Mouse (Mus musculus) erythroid progenitor cell, adult 5-6 weeks (primary cell): ENCODE data around the gene Zscan5b. TPM values are rescaled to one million over a fixed set of nuclear protein-coding genes. Genes with fewer than 3 reads are reported as not detected.
A peak's percentile ranks its signal among the peaks of the same experiment; 100 is the strongest.
"Not testable (repeated sequence)": the region's sequence is repeated elsewhere in the genome, so short reads cannot be mapped to it uniquely, and the experiment has no call there.

ENCODE experiments used
- ATAC-seq: replicated peaks from 2 replicates; pipeline ENCODE4 v1.8.0; 2016; ENCODE audit warnings: moderate number of reproducible peaks, mild to moderate bottlenecking, moderate TSS enrichment, inconsistent platforms; ENCODE audit not compliant: poor library complexity, low FRiP score, severe bottlenecking
- total RNA-seq, 2 experiments: library from RNA; stranded (forward) in 1 of 2; stranded (reverse) in 1 of 2; fragments of 150-400 nt in 1 of 2; fragments of 186-747, 209-891 nt in 1 of 2; gene quantifications; 2 replicates each; pipeline versions ENCODE4 v1.2.3 to v1.2.4; 2015 to 2017; ENCODE audit warnings: low replicate concordance in 2 of 2

Gene Zscan5b
- total RNA-seq (2015; ENCODE audit: low replicate concordance), result not detected in 2 replicates
- total RNA-seq (2017; ENCODE audit: low replicate concordance), result not detected in 2 replicates

GRCm38 (mm10) chr7:6221978-6222377, at the start of gene Zscan5b:
TSS of gene Zscan5b (plus strand) at chr7:6222278.
- no peak for ATAC-seq

GRCm38 (mm10) chr7:6172674-6173244, 49.3 kb upstream of the Zscan5b start:
- no peak for ATAC-seq

- ATAC-seq, result no peak
Observed at GRCm38 (mm10) chr7:6173872-6174271, 48.2 kb upstream of the Zscan5b start.

GRCm38 (mm10) chr7:6174365-6174987, 47.6 kb upstream of the Zscan5b start:
- ATAC-seq, result not testable (repeated sequence)

GRCm38 (mm10) chr7:6179013-6179412, 43.1 kb upstream of the Zscan5b start:
- ATAC-seq, result no peak

GRCm38 (mm10) chr7:6182882-6183281, 39.2 kb upstream of the Zscan5b start:
- no peak for ATAC-seq

GRCm38 (mm10) chr7:6183802-6184201, 38.3 kb upstream of the Zscan5b start:
- no peak for ATAC-seq

- ATAC-seq, result no peak
Observed at GRCm38 (mm10) chr7:6184521-6184920, 37.6 kb upstream of the Zscan5b start.

- no peak for ATAC-seq
Observed at GRCm38 (mm10) chr7:6185391-6185790, 36.7 kb upstream of the Zscan5b start.

GRCm38 (mm10) chr7:6186176-6186575, 35.9 kb upstream of the Zscan5b start:
- no peak for ATAC-seq

GRCm38 (mm10) chr7:6186756-6187155, 35.3 kb upstream of the Zscan5b start:
- ATAC-seq, result no peak

- ATAC-seq, result no peak
Observed at GRCm38 (mm10) chr7:6189542-6189941, 32.5 kb upstream of the Zscan5b start.

GRCm38 (mm10) chr7:6191376-6191775, 30.7 kb upstream of the Zscan5b start:
- ATAC-seq, result no peak

- ATAC-seq, result no peak
Observed at GRCm38 (mm10) chr7:6194129-6194528, 27.9 kb upstream of the Zscan5b start.

GRCm38 (mm10) chr7:6195777-6196176, 26.3 kb upstream of the Zscan5b start:
- ATAC-seq, result no peak

- ATAC-seq, result no peak
Observed at GRCm38 (mm10) chr7:6196790-6197189, 25.3 kb upstream of the Zscan5b start, which contains the start of gene Galp. TSS of gene Galp (plus strand) at chr7:6197090.

GRCm38 (mm10) chr7:6204200-6204599, 17.9 kb upstream of the Zscan5b start:
- no peak for ATAC-seq

- ATAC-seq, result 0 out of 2 replicates have a peak, but pooled peaks have one; percentile 46
Observed at GRCm38 (mm10) chr7:6213144-6213543, 8.9 kb upstream of the Zscan5b start.

- not testable (repeated sequence) for ATAC-seq
Observed at GRCm38 (mm10) chr7:6214691-6215090, 7.4 kb upstream of the Zscan5b start.

GRCm38 (mm10) chr7:6220147-6220546, 1.9 kb upstream of the Zscan5b start:
- ATAC-seq, result no peak

- not testable (repeated sequence) for ATAC-seq
Observed at GRCm38 (mm10) chr7:6228491-6228890, 6.4 kb downstream of the Zscan5b start.
